Mouse (Mus musculus): ENCODE measurements at regions not wholly inside any gene's neighbourhood (a gene's known extent, or its start where the extent isn't known, plus 50 kb on each side); places are given as distances from the start of the nearest gene placed in this dataset.

DNA sequence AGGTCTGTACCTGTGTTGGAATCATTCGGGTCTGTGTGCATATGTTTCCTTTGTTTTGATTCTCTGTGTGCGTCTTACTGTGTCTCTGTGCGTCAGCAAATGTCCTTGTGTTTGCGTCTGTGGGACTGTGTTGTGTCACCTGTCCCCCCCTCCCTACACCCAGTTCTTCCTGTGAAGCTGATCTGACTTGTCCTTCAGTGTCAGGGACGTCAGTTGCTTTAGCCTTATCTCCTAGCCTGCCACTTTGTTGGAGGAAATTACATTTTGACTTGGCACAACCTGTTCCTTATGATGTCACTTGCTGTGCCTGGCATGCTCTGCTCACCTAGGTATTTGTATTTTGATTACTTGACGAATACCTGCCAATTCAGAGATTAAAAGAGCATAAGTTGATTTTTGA is 90.4 kb upstream of the Cpeb4 start:
- Histone ChIP-seq H3K27me3 (ENCODE audit: control insufficient read depth, insufficient read depth, low read length, poor library complexity, severe bottlenecking) (no peaks in the 10 kb centered on the region), H3K9ac (ENCODE audit: low read depth, poor library complexity, severe bottlenecking) (no peak overlapping the region), H3K9me3 (replicated peaks; ENCODE audit: control insufficient read depth, insufficient read depth, low read length, poor library complexity, severe bottlenecking) (peaks cover 7% of the 10 kb centered on the region), H3K27ac (ENCODE audit: insufficient read depth, low read length) (no peak overlapping the region), H3K4me3 (ENCODE audit: low read depth, low read length) (no peak overlapping the region), H3K36me3 (ENCODE audit: control insufficient read depth, insufficient read depth, low read length, poor library complexity, severe bottlenecking) (no peaks in the 10 kb centered on the region), H3K4me1 (ENCODE audit: control insufficient read depth, insufficient read depth, low read length) (no peaks in the 10 kb centered on the region)
- TF ChIP-seq EP300 (IDR thresholded peaks at IDR 0.05; ENCODE audit: insufficient read depth, low read depth, low read length) (no peak), CTCF (IDR thresholded peaks at IDR 0.05; ENCODE audit: low read depth, low read length) (no peak), POLR2A (IDR thresholded peaks at IDR 0.05; ENCODE audit: insufficient read depth, low read length) (no peak)

DNA sequence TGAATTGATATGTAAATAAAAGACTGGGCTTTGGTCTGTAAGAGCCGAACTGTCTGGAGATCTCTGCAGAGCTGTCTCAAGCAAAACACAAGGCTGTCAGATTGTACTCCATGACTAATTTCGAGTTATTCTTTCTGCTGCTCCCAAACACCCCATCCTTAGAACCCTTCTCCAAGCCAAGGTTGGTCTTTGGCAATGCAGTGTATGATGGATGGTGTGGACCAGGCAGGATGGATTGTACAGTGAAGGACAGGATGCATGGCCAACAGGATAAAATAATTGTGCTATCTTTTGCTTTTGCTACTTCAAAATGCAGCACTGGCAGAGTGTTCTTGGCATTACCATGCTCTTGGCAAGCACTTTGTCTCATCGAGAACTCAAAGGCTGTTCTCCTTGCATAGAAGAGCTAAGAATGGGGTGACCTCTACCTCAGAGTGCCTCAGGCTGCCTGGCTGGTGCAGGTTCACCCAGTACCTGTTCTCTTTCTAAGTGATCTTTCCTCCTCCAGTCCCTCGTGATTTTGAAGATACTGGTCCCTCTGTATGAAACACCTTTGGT is 88.4 kb upstream of the Cpeb4 start:
- Histone ChIP-seq H3K9ac (ENCODE audit: low read depth, poor library complexity, severe bottlenecking) (no peak overlapping the region), H3K27me3 (ENCODE audit: control insufficient read depth, insufficient read depth, low read length, poor library complexity, severe bottlenecking) (no peaks in the 10 kb centered on the region), H3K27ac (ENCODE audit: insufficient read depth, low read length) (no peak overlapping the region), H3K9me3 (replicated peaks; ENCODE audit: control insufficient read depth, insufficient read depth, low read length, poor library complexity, severe bottlenecking) (peaks cover 7% of the 10 kb centered on the region), H3K36me3 (ENCODE audit: control insufficient read depth, insufficient read depth, low read length, poor library complexity, severe bottlenecking) (no peaks in the 10 kb centered on the region), H3K4me1 (ENCODE audit: control insufficient read depth, insufficient read depth, low read length) (no peaks in the 10 kb centered on the region), H3K4me3 (ENCODE audit: low read depth, low read length) (no peak overlapping the region)
- TF ChIP-seq CTCF (IDR thresholded peaks at IDR 0.05; ENCODE audit: low read depth, low read length), result no peak

DNA sequence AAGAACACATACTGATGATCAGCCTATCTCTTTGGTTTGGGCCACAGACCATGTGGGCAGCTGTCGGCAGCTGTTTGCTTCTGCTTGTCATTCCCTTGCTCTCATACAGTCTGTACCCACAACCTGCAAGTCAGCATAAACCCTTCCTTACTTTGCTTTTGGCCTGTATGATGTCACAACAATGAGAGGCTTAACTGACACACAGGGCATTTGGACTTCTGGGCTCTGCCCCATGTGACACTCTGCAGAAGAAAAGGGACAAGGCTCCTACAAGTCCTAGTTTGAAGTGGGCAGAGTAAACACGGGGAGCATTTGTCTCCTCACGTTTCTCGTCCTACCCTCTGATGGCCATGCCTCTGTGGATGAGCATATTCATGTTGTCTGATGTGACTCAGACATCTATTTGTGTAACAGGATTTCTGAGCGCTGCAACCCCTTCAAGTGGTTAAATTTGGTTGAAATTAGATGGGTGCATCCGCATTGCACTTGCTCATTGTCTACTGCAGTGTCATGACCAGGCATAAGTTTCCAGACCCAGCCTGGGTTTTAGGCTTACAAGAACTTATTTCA is 87.6 kb upstream of the Cpeb4 start:
- Histone ChIP-seq H3K9ac (ENCODE audit: low read depth, poor library complexity, severe bottlenecking) (no peak overlapping the region), H3K36me3 (ENCODE audit: control insufficient read depth, insufficient read depth, low read length, poor library complexity, severe bottlenecking) (no peaks in the 10 kb centered on the region), H3K9me3 (replicated peaks; ENCODE audit: control insufficient read depth, insufficient read depth, low read length, poor library complexity, severe bottlenecking) (peaks cover 7% of the 10 kb centered on the region), H3K4me3 (ENCODE audit: low read depth, low read length) (no peak overlapping the region), H3K4me1 (ENCODE audit: control insufficient read depth, insufficient read depth, low read length) (no peaks in the 10 kb centered on the region), H3K27ac (ENCODE audit: insufficient read depth, low read length) (no peak overlapping the region), H3K27me3 (ENCODE audit: control insufficient read depth, insufficient read depth, low read length, poor library complexity, severe bottlenecking) (no peaks in the 10 kb centered on the region)
- TF ChIP-seq EP300 (IDR thresholded peaks at IDR 0.05; ENCODE audit: insufficient read depth, low read depth, low read length) (no peak), CTCF (IDR thresholded peaks at IDR 0.05; ENCODE audit: low read depth, low read length) (no peak), POLR2A (IDR thresholded peaks at IDR 0.05; ENCODE audit: insufficient read depth, low read length) (no peak)

DNA sequence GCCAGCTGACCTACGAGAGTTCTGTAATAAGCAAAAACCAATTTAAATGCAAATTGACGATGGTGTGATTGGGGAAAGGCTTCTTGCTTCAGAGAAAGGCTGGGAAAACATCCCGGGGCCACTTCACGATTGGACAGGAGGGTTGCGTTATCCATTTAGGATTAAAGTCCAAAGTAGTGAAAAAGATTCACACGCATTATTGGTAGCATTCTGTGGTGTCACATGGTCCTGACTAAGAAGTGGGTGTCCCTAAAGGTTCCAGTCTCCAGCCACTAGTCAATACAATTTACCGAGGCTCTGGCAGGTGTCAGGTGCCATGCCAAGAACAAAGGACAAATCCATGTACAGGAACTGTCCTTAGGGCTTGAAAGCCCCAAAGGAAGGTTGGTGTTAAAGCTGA is 86.9 kb upstream of the Cpeb4 start:
- peaks cover 7% of the 10 kb centered on the region for H3K9me3 ChIP-seq (replicated peaks; ENCODE audit: control insufficient read depth, insufficient read depth, low read length, poor library complexity, severe bottlenecking)
- H3K27me3 ChIP-seq (ENCODE audit: control insufficient read depth, insufficient read depth, low read length, poor library complexity, severe bottlenecking), result no peaks in the 10 kb centered on the region
- no peaks in the 10 kb centered on the region for H3K36me3 ChIP-seq (ENCODE audit: control insufficient read depth, insufficient read depth, low read length, poor library complexity, severe bottlenecking)
- H3K9ac ChIP-seq (ENCODE audit: low read depth, poor library complexity, severe bottlenecking), result no peak overlapping the region
- H3K27ac ChIP-seq (ENCODE audit: insufficient read depth, low read length), result no peak overlapping the region
- H3K4me3 ChIP-seq (ENCODE audit: low read depth, low read length), result no peak overlapping the region
- TF ChIP-seq POLR2A (IDR thresholded peaks at IDR 0.05; ENCODE audit: insufficient read depth, low read length), result no peak
- no peak for TF ChIP-seq EP300 (IDR thresholded peaks at IDR 0.05; ENCODE audit: insufficient read depth, low read depth, low read length)
- TF ChIP-seq CTCF (IDR thresholded peaks at IDR 0.05; ENCODE audit: low read depth, low read length), result no peak
- H3K4me1 ChIP-seq (ENCODE audit: control insufficient read depth, insufficient read depth, low read length), result no peaks in the 10 kb centered on the region

DNA sequence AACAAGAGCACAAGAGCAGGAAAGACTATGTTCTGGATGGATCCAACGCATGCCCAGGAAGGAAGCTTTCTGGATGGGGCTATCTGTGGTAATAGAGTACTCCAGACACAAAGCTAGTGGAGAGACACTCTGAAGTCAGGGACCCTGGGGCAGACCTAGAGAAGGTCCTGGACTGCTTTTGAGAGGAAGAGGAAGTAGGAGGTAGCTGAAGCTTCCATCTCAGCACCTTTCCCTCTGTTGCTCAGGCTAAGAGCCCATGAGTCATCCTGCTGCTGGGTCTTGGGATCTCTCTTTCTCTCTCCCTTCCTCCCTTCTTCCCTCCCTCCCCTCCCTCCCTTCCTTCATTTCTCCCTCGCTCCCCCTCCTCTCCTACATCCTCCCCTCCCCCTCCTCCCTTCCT is 84.6 kb upstream of the Cpeb4 start:
- Histone ChIP-seq H3K9me3 (replicated peaks; ENCODE audit: control insufficient read depth, insufficient read depth, low read length, poor library complexity, severe bottlenecking) (peaks cover 7% of the 10 kb centered on the region), H3K4me1 (ENCODE audit: control insufficient read depth, insufficient read depth, low read length) (no peaks in the 10 kb centered on the region), H3K27ac (ENCODE audit: insufficient read depth, low read length) (no peak overlapping the region), H3K27me3 (ENCODE audit: control insufficient read depth, insufficient read depth, low read length, poor library complexity, severe bottlenecking) (no peaks in the 10 kb centered on the region), H3K9ac (ENCODE audit: low read depth, poor library complexity, severe bottlenecking) (no peak overlapping the region), H3K4me3 (ENCODE audit: low read depth, low read length) (no peak overlapping the region), H3K36me3 (ENCODE audit: control insufficient read depth, insufficient read depth, low read length, poor library complexity, severe bottlenecking) (no peaks in the 10 kb centered on the region)
- no peak for TF ChIP-seq POLR2A (IDR thresholded peaks at IDR 0.05; ENCODE audit: insufficient read depth, low read length)

DNA sequence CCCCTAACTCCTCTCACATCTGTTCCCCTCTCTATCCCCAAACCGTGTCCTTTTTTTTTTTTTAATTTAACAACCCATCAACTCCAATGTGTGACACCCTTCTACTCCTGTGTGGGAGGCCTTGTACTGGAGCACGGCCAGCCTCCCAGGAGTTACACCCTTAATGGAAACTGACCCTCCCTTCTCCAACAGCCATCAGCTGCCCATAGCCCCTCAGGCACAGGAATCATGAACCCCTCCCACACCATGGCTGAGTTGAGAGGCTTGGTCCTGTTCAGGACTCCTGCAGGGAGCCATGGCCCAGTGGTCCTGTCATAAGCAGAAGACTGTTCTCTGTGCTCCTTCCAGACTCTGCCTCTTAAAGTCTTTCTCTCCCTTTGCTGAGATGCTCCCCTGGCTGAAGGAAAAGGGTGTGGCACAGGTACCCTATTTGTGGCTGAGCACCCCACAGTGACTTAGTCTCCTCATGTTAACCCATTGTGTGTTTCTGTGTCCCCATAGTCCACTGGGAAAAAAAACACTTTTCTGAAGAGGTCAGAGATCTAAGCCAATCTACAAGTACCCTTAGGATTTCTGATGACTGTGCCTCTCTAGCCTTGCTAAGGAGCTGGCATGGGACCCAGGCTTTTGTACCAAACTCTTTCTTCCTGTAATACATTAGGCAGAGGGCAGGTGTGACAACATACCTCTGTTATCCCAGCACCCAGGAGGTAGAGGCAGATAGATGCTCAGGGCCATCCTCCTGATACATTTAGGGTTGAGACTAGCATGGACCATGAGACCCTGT is 83.9 kb upstream of the Cpeb4 start:
- Histone ChIP-seq H3K27me3 (ENCODE audit: control insufficient read depth, insufficient read depth, low read length, poor library complexity, severe bottlenecking) (no peaks in the 10 kb centered on the region), H3K36me3 (ENCODE audit: control insufficient read depth, insufficient read depth, low read length, poor library complexity, severe bottlenecking) (no peaks in the 10 kb centered on the region), H3K27ac (ENCODE audit: insufficient read depth, low read length) (no peak overlapping the region), H3K9ac (ENCODE audit: low read depth, poor library complexity, severe bottlenecking) (no peak overlapping the region), H3K9me3 (replicated peaks; ENCODE audit: control insufficient read depth, insufficient read depth, low read length, poor library complexity, severe bottlenecking) (peaks cover 4% of the 10 kb centered on the region; the same call in 1 of the 2 replicates), H3K4me3 (ENCODE audit: low read depth, low read length) (no peak overlapping the region), H3K4me1 (ENCODE audit: control insufficient read depth, insufficient read depth, low read length) (no peaks in the 10 kb centered on the region)
- TF ChIP-seq POLR2A (IDR thresholded peaks at IDR 0.05; ENCODE audit: insufficient read depth, low read length), result no peak
- no peak for TF ChIP-seq CTCF (IDR thresholded peaks at IDR 0.05; ENCODE audit: low read depth, low read length)
- no peak for TF ChIP-seq EP300 (IDR thresholded peaks at IDR 0.05; ENCODE audit: insufficient read depth, low read depth, low read length)

Data from ES-Bruce4 (cell line).